Mouse (Mus musculus): Measurements from ENCODE around the gene Slc39a2. TPM values are rescaled to one million over a fixed set of nuclear protein-coding genes. Genes with fewer than 3 reads are reported as not detected.
"Not testable (repeated sequence)": the region's sequence is repeated elsewhere in the genome, so short reads cannot be mapped to it uniquely, and the experiment has no call there.

Gene Slc39a2
- total RNA-seq (2021) = under 1 TPM; 0.11 to 0.22 TPM

DNA sequence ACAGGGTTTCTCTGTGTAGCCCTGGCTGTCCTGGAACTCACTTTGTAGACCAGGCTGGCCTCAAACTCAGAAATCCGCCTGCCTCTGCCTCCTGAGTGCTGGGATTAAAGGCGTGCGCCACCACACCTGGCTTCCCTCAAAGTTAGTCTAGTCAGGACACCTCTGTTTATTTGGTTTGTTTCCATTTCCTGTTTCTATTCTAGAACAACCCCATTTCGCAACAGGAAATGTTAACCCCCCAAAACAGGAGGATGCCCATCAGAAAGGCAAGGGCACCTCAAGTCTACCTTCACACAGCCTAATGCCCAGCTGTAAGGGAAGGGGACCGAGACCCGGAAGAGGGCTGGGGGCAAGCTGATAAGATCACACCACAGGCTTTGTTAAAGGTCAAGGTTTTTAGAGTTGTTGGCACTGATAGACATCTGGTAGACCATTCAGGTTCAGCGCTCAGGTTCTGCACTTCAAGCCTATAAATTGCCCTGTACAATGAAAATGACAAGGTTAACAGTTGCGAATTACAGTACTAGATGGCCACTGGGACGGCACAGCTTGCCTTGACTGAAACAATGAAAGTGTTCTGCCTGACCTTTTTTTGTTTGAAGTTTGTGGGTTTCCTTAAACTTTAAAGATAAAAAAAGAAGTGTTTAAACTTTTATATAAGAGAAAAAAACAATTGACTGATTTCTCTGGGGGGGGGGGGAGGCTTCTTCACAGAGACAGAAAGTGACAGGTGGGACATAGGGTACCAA is at the start of gene Slc39a2:
Gene Slc39a2 (plus strand): TSS at position 699 of the 749 bp plus-strand sequence.
- DNase-seq = no peak
- intact Hi-C loops (cut with DNase I) = no loop called here

DNA sequence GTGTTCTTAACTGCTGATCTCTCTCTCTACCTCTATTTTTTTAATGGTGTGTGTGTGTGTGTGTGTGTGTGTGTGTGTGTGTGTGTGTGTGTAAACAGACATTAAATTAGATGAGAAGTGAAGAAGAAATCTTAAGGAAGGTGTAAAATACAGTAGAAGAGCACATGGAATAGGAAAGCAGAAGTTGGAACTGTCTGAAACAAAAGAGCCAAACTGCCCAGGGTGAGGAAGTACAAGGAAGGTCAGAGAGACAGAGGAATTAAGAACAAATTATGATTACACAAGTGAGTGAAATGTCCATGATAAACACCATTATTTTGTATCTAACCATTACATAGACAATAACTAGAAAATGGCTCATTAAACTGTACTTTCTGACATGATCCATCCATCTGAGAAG is 48.8 kb upstream of the Slc39a2 start:
- intact Hi-C loops (cut with DNase I) = loop anchor here (5.0 kb wide), 1 partner anchor 592 kb away; no protein-coding TSS in a partner anchor
- DNase-seq = no peak

DNA sequence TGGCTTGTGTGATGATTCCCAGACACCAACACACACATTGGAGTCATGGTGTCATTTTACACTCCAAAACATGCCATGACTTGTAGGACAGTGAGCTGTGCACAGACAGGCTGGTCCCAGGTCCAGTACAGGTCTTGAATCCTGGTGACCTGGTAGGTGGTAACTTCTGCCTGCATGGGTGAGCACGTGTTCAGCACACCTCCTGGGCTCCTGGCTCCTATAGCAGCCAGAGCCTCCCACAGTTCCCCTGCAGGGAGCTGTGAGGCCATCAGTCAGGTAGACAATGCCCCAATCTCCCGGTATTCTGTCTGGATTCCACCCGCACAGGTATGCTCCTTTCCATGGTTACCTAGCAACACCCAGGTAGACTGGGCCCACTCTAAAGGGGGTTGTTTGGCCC is 46.1 kb upstream of the Slc39a2 start:
- intact Hi-C loops (cut with DNase I) = no loop called here
- no peak for DNase-seq

DNA sequence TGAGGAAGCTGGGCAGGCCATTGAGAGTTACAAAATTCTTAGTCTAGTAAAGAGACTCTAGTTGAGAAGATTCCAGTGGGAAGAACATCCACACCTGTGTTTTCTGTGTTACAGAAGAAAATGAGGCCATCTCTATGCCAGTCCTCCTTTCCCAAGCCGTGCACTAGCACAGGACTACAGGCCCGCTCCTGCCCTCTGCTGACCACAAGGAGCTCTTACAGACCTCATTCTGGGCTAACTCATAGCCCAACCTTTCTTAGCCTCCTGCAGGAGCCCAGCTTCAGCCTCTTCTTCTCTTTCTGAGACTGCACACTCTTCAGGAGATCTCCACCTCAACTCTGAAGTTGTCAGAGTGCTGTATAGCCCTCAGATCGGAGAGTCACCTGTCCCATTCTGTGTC is 41.7 kb upstream of the Slc39a2 start:
- DNase-seq = not testable (repeated sequence)
- intact Hi-C loops (cut with DNase I) = loop anchor here (10.0 kb wide), 1 partner anchor 686 kb away; the partner anchor contains the start of gene Rnase2b

DNA sequence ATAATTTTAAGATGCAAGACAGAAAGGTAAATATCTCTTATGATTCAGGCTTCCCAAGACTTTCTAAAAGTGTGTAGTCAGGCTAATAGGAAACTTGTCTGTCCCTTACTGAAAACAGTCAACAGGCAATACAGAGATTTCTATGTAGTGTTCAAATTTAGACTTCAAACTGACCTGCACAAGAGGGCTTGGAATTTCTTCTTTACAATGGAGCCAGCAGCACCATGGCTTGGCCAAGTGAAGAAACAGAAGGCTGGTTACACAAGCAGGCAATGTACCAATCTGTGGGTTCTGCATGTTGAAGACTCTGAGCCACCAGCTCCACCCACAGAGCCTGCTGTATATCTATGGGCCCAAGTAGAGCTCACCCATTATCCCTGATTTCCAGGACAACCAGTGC is 39.3 kb upstream of the Slc39a2 start, which contains the start of gene Ear6:
Gene Ear6 (plus strand): TSS at position 301 of the 400 bp plus-strand sequence.
- no peak for DNase-seq
- intact Hi-C loops (cut with DNase I) = loop anchor here (10.0 kb wide), 1 partner anchor 689 kb away; the partner anchor contains the start of gene Rnase2b

DNA sequence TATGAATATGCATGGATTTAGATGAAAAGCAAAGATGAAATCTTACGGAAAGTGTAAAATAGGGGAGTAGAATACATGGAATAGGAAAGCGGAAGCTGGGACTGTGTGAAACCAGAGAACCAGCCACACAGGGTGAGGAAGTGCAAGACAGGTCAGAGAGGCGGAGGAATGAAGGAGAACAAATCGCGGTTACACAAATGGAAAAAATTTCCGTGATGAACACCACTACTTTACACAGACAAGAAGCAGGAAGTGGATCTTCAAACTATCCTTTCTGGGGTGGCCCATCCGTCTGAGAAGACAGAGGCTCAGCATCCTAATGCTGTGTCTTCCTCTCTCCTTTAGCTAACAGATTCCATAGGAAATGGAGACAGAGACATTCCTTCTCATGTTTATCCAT is 37.4 kb upstream of the Slc39a2 start:
- DNase-seq = not testable (repeated sequence)
- intact Hi-C loops (cut with DNase I) = loop anchor here (10.0 kb wide), 1 partner anchor 690 kb away; the partner anchor contains the start of gene Rnase2b

DNA sequence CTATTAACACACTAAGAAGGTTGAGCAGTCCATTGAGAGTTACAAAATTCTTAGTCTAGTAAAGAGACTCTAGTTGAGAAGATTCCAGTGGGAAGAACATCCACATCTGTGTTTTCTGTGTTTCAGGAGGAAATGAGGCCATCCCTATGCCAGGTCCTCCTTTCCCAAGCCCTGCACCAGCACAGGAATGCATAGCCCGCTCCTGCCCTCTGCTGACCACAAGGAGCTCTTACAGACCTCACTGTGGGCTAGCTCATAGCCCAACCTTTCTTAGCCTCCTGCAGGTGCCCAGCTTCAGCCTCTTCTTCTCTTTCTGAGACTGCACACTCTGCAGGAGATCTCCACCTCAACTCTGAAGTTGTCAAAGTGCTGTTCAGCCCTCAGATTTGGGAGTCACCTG is 29.1 kb upstream of the Slc39a2 start:
- intact Hi-C loops (cut with DNase I) = loop anchor here (5.0 kb wide), 1 partner anchor 91 kb away; the partner anchor contains the start of gene Ang4
- peak in 1 of 2 experiments; percentile 14 for DNase-seq

DNA sequence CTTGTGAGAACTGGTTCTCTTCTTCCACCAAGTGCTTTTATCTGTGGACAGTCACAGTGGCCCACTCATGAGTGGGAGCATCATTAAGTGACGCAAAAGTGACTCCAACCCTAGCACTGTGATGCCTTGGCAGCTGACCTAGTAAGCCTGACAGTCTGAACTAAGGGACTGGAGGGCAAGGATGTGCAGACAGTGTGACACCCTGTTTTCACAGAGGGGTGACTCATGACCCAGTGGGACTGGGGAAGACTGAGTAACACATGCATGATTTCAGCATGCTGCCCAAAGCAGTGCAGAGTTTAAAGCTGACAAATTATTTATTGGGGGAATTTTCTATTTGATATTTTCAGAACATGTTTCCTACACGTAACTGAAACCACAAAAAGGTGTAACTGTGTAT is 21.9 kb upstream of the Slc39a2 start:
- DNase-seq = no peak
- intact Hi-C loops (cut with DNase I) = no loop called here

DNA sequence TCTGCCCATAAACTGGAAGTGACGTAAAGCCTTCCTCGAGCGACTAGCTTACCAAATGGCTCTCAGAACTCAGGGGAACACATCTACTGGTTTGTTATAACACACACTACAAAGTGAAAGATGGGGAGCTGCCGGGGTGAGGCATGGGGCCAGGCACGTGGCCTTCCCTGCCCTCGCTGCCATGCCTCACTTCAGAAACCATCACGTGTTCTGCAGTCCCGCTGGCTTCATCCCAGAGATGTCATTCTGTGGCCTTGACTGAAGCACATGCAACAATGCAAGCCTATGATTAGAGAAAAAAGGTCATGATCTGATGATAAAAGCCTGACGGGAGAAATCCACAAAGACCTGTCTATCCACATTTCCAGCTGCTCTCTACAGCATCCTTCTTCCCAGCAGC is 20.9 kb upstream of the Slc39a2 start:
- intact Hi-C loops (cut with DNase I) = no loop called here
- DNase-seq = no peak

DNA sequence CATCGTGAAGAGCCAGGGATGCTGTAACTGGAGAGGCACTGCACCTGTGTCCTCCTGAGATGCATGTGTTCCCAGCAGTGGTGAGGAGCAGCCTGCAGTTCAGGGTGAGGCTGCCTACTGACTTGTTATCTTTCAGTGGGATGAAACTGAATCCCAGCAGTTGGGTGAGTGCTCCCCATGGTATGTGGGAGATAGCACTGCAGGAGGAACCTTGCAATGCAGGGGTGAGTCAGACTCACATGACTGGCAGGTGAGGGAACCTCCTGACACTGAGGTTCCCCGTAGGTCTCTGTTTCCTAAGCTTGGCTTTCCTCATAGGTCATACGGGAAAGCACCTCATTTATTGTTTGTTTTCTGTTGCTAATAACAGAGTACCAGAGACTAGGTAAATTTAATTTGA is 15.2 kb upstream of the Slc39a2 start:
- intact Hi-C loops (cut with DNase I) = no loop called here
- no peak for DNase-seq

DNA sequence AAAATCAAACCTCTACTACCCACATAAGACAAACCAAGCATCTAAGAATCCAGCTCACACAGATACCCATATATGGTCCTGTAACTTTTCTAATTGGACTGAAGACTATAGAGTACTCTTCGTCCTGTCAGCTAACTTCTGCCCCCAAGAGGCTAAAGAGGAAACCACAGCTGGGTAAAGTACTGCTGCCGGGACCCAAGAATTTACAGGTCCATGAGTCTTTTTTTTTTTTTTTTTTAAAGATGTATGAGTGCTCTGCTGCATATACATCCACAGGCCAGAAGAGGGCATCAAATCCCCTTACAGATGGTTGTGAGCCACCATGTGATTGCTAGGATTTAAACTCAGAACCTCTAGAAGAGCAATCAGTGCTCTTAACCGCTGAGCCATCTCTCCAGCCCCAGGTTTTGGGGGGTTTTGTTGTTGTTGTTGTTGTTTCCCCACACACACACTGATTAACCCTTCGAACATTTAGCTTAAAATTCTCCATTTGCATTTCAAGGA is 9.1 kb upstream of the Slc39a2 start:
- peak; percentile 59 to 63 for DNase-seq
- intact Hi-C loops (cut with DNase I) = loop anchor here (5.0 to 10.0 kb wide), 2 partner anchors 421 to 786 kb away; partner anchors contain the start of gene Mettl3

DNA sequence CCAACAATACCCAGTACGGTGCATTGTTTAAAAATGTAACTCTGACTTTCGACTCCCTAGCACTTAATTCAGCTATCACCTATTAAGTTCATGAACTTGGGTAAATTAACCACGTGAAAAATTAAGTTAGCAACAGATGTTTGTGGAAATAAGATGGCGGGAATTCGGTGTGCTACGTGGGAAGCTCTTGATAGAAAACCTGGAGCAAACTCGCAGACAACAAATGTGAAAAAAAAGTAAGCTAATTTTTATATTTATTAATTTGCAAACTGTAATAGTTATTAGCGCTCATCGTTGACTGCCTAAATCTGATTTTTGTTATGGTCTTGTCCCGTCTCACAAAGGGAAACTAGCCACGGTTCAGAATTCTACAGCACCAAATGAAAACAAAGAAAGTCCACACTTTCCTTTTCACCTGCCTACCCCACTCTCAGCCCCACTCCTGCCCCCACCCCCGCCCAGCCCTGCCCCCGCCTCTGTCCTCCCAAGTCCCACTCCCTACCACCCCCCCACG is 8.6 kb upstream of the Slc39a2 start:
- no peak for DNase-seq
- intact Hi-C loops (cut with DNase I) = loop anchor here (5.0 to 10.0 kb wide), 2 partner anchors 421 to 787 kb away; partner anchors contain the start of gene Mettl3

DNA sequence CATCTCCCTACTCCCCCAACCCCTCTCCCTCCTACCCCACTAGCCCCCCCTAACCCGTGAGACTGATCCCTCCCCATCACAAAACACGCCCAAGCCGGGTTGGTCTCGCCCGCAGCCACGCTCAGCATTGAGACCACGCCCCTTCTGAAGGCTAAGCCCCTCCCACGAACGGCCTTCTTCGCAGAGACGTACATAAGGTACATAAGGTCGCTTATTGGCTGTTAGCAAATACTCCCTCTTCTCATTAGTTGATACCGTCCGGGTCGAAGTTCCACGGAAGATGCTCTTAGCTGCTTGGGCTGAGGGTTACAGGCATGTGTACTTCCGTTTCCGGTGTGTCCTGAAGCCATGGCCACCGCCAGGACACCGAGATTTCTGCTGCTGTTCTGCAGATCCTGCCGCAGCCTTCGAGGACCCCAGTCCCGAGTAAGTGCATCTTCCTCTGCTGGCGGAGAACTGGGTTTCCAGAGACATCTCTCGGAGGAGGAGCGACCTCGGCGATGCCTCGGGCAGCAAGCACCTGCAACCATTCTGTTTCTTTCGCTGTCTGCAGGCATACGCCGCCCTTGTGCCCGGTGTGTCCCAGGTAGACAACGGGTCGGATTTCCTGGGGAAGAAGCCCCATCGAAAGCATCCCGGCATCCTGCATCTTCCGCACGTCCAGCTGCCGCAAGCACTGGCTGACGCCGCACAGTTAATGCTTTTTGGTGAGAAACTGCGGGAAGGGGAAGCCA is 7.9 kb upstream of the Slc39a2 start, which contains the start of gene Mettl17:
Gene Mettl17 (plus strand): TSS at position 245 of the 734 bp plus-strand sequence.
- peak; percentile 89 to 90 for DNase-seq
- intact Hi-C loops (cut with DNase I) = loop anchor here (5.0 to 10.0 kb wide), 2 partner anchors 420 to 787 kb away; partner anchors contain the start of gene Mettl3

DNA sequence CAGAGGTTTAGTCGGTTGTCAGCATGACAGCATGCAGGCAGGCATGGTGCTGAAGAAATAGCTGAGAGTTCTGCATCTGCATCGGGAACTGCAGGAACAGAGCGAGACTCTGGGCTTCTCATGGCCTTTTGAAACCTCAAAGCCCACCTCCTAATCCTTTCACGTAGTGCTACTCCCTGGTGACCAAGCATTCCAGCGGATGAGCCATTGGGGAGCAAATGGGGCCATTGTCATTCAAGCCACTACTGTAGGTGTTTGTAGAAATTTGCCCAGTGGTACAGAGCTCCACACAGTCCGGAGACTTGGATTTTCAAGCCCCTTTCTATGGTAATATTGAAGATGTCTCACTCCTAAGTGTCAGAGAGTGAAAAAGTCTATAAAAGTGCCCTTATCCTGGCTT is 6.6 kb upstream of the Slc39a2 start:
- DNase-seq = no peak
- intact Hi-C loops (cut with DNase I) = loop anchor here (10.0 kb wide), 1 partner anchor 419 kb away; the partner anchor contains the start of gene Mettl3

DNA sequence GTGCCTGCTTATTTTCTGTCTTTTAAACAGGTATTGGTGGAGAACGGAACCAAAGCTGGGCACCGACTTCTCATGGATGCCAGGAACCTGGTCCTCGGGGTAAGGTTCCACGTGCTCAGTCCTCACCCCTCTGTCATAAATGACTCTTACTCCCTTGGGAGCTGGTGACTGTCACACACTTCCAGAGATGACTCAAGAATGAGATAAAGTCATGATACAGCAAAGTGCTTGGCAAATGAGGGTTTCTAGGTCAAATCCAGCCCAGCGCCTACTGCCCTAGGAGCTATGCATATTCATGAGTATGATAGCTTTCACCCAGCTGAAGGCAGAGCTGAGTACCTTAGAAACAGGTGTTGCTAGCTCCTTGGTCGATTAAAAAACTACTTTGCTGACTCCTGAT is 2.9 kb upstream of the Slc39a2 start:
- no peak for DNase-seq
- intact Hi-C loops (cut with DNase I) = loop anchor here (10.0 kb wide), 1 partner anchor 415 kb away; the partner anchor contains the start of gene Mettl3

DNA sequence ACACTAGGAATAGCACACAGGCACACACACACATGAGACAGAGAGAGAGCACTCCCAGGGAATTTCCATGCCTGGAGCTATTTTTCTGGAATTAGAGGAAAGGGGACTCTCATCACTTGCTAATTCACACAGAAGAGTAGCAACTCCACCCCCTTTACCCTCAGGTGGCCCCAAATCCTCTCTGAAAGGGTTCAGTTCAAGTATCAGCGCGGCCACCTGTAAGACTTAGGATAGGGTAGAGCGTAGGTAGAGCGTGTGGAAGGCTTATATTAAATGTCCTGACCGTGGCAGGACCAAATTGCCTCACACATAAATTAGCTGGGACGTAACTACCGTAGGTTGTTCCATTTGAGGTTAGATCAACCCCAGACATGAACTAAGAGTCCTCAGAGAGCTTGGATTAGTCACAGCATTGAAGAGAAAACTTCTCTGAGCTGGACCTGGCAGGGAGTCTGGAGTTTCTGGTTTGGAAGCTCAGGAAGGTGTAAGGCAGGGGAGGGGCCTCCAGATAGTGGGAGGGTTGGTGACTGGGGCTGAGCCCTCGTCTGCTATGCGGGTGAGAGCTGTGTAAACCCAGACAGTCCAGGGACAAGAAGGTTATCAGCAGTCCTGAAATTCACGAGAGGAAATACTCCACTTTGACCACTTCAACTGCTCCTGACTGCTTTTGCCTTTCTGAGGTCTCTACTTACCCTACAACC is 555 bp downstream of the Slc39a2 start:
- no peak for DNase-seq
- intact Hi-C loops (cut with DNase I) = no loop called here

DNA sequence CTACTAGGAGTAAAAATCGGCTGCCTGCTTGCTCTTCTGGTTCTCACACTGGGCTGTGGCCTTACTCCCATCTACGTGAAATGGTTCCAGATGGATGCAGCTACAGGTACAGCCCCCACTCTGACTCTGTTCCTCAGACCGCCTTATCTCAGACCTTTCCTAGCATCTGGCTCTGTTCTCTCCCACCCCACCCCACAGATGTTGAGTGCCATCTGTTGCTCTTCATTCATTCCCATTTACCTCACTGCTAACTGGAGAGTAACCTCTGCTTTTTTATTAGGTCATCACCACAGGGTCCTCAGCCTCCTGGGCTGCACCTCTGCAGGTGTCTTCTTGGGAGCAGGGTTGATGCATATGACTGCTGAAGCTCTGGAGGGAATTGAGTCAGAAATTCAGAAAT is 1.1 kb downstream of the Slc39a2 start:
- DNase-seq = no peak
- intact Hi-C loops (cut with DNase I) = no loop called here

DNA sequence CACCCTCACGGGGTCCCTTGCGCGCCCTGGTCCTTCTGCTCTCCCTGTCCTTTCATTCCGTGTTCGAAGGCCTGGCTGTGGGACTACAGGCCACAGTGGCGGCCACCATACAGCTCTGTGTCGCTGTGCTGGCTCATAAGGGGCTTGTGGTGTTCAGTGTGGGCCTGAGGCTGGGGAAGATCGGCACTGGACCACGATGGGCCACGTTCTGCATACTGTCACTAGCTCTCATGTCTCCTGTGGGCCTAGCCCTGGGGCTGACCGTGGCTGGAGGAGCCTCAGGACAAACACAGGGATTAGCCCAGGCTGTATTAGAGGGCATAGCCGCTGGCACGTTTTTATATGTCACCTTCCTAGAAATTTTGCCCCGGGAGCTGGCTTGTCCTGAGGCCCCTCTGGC is 2.4 kb downstream of the Slc39a2 start:
- no peak for DNase-seq
- intact Hi-C loops (cut with DNase I) = no loop called here

DNA sequence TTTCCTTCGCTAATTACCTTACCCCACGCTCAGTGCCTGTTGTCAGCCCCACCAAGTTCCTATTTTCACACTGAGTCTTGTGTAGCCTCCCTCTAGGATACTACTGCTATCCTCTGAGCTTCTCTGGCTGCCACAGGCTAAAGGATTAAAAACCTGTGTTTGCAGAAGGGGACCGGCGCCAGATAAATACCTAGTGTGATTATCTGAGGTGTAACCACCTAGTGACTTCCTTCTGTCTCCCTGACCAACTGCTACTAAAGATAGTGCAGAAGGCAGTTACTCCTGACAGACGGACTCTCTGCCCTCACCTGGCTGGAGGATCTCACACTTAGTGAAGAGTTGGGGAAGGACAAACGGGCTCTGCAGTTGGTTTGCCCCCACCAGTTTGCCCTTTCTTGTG is 3.3 kb downstream of the Slc39a2 start:
- DNase-seq = no peak
- intact Hi-C loops (cut with DNase I) = no loop called here

DNA sequence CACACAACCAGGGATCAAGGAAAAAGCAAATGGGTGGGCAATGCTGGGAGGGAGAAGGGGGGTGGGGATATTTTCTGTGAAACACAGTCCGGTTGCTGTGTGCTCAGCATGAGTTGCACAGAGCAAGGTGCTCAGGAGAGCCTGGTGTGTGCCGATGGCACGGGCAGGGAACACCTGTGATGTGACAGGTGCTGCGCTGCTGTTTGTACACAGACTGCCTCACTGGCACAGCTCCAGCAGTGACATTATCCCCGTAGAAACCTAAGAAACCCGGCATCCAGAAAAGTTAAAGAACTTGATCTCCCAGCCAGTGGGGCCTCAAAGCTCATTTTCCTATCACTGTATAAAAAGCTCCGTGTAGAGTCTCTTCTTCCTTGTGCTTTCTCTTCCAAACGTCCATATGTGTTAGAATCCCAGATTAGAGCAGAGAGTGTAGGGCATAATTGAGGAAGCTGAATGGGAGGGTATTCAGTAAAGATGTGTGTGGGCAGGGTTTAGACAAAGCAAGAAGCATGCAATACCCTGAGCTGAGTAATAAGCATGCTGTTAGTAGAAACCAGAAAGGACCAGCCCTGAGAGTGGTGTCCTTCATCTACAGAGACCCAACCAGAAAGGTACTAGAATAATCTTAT is 4.0 kb downstream of the Slc39a2 start:
- intact Hi-C loops (cut with DNase I) = no loop called here
- no peak for DNase-seq
